Mouse (Mus musculus) lung, postnatal 0 days (tissue): ENCODE measurements around the gene Dnaic2.

Experiments
- CTCF ChIP-seq: IDR thresholded peaks from 2 replicates; pipeline ENCODE4 v1.5.1; 2016; ENCODE audit warnings: antibody characterized with exemption, mild to moderate bottlenecking
- EP300 ChIP-seq: IDR thresholded peaks from 2 replicates; pipeline ENCODE4 v1.6.1; 2016; ENCODE audit warnings: antibody characterized with exemption, mild to moderate bottlenecking, control low read depth

DNA sequence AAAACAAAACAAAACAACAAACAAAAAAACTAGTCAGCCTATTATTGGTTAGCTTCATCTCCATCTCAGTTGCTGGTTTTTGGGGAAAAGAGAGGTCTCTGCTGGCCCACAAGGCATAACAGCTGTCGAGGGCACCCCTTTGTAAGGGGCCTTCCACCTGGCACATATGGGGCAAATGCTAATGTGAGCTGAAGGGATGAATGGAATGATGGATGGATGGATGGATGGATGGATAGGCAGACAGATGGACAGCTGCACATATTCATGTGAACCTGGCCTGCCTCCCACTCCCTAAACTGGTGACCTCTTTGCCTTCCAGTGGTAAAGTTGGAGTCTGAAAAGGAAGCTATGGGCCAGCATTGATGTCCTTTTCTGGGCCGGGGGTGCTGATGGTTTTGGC is 79.8 kb downstream of the Dnaic2 start:
- TF ChIP-seq CTCF (no peak), EP300 (no peak)
